Mouse (Mus musculus): ENCODE data around the gene Mdm2. TPM values are rescaled to one million over a fixed set of nuclear protein-coding genes. Genes with fewer than 3 reads are reported as not detected.

Gene Mdm2
- total and polyA plus RNA-seq, 2 experiments from 2014 or later, result 24.6 to 28.9 TPM

GRCm38 (mm10) chr10:117752304-117752821 is 41.8 kb upstream of the Mdm2 start:
- DNase-seq (ENCODE audit: low spot score) (no peak), ATAC-seq (no peak)
- no peaks in the 10 kb centered on the region for H3K27me3 ChIP-seq (ENCODE audit: insufficient read depth, low read length)
- H3K9ac ChIP-seq (replicated peaks; ENCODE audit: low read length), result no peak overlapping the region
- no peak overlapping the region for H3K4me2 ChIP-seq (ENCODE audit: low read depth, low read length)
- peaks cover 16% of the 10 kb centered on the region; the same call in 1 of the 2 replicates for H3K36me3 ChIP-seq (ENCODE audit: insufficient read depth, low read length)
- no peaks in the 10 kb centered on the region for H3K9me3 ChIP-seq (ENCODE audit: low read length)
- no peaks in the 10 kb centered on the region for H3K4me1 ChIP-seq (ENCODE audit: insufficient read depth, low read length)
- TF ChIP-seq CTCF (IDR thresholded peaks at IDR 0.05; ENCODE audit: low read depth), result no peak
- H3K4me3 ChIP-seq (ENCODE audit: low read length), result no peak overlapping the region
- over 99% methylated on average over 7 of the region's 7 CpGs for WGBS
- no peak overlapping the region for H3K27ac ChIP-seq

- Histone ChIP-seq H3K4me2 (ENCODE audit: low read depth, low read length) (no peak overlapping the region), H3K4me1 (ENCODE audit: insufficient read depth, low read length) (no peaks in the 10 kb centered on the region), H3K4me3 (ENCODE audit: low read length) (no peak overlapping the region), H3K36me3 (ENCODE audit: insufficient read depth, low read length) (peaks cover 10% of the 10 kb centered on the region; the same call in 1 of the 2 replicates), H3K27me3 (ENCODE audit: insufficient read depth, low read length) (no peaks in the 10 kb centered on the region), H3K9me3 (ENCODE audit: low read length) (no peaks in the 10 kb centered on the region), H3K9ac (replicated peaks; ENCODE audit: low read length) (no peak overlapping the region), H3K27ac (no peak overlapping the region)
- 94% methylated on average over 6 of the region's 6 CpGs for WGBS
- TF ChIP-seq CTCF (IDR thresholded peaks at IDR 0.05; ENCODE audit: low read depth), result no peak
- no peak for DNase-seq (ENCODE audit: low spot score)
- no peak for ATAC-seq
Measured at GRCm38 (mm10) chr10:117751744-117752143, 41.2 kb upstream of the Mdm2 start.

- TF ChIP-seq CTCF (IDR thresholded peaks at IDR 0.05; ENCODE audit: low read depth), result no peak
- no peak overlapping the region for H3K9ac ChIP-seq (replicated peaks; ENCODE audit: low read length)
- H3K4me1 ChIP-seq (ENCODE audit: insufficient read depth, low read length), result no peaks in the 10 kb centered on the region
- no peaks in the 10 kb centered on the region for H3K27me3 ChIP-seq (ENCODE audit: insufficient read depth, low read length)
- no peak overlapping the region for H3K4me3 ChIP-seq (ENCODE audit: low read length)
- H3K9me3 ChIP-seq (ENCODE audit: low read length), result no peaks in the 10 kb centered on the region
- DNase-seq (ENCODE audit: low spot score) (no peak), ATAC-seq (no peak)
- H3K4me2 ChIP-seq (ENCODE audit: low read depth, low read length), result no peak overlapping the region
- 95% methylated on average over 14 of the region's 14 CpGs for WGBS
- peaks cover 7% of the 10 kb centered on the region; the same call in 1 of the 2 replicates for H3K36me3 ChIP-seq (ENCODE audit: insufficient read depth, low read length)
- H3K27ac ChIP-seq, result no peak overlapping the region
Measured at GRCm38 (mm10) chr10:117751282-117751610, 40.7 kb upstream of the Mdm2 start.

- H3K9ac ChIP-seq (replicated peaks; ENCODE audit: low read length), result no peak overlapping the region
- H3K4me1 ChIP-seq (ENCODE audit: insufficient read depth, low read length), result no peaks in the 10 kb centered on the region
- H3K9me3 ChIP-seq (ENCODE audit: low read length), result no peaks in the 10 kb centered on the region
- no peak for ATAC-seq
- WGBS, result 98% methylated on average over 5 of the region's 5 CpGs
- TF ChIP-seq CTCF (IDR thresholded peaks at IDR 0.05; ENCODE audit: low read depth), result no peak
- no peak overlapping the region for H3K4me2 ChIP-seq (ENCODE audit: low read depth, low read length)
- DNase-seq (ENCODE audit: low spot score), result no peak
- H3K4me3 ChIP-seq (ENCODE audit: low read length), result no peak overlapping the region
- H3K27ac ChIP-seq, result no peak overlapping the region
- H3K27me3 ChIP-seq (ENCODE audit: insufficient read depth, low read length), result no peaks in the 10 kb centered on the region
- H3K36me3 ChIP-seq (ENCODE audit: insufficient read depth, low read length), result peaks cover 4% of the 10 kb centered on the region; the same call in 1 of the 2 replicates
Measured at GRCm38 (mm10) chr10:117750529-117751281, 40.1 kb upstream of the Mdm2 start.

GRCm38 (mm10) chr10:117749787-117750343 is 39.3 kb upstream of the Mdm2 start:
- Histone ChIP-seq H3K27ac (no peak overlapping the region), H3K27me3 (ENCODE audit: insufficient read depth, low read length) (no peaks in the 10 kb centered on the region), H3K4me2 (ENCODE audit: low read depth, low read length) (no peak overlapping the region), H3K4me1 (ENCODE audit: insufficient read depth, low read length) (peaks cover 1% of the 10 kb centered on the region; the same call in 1 of the 2 replicates), H3K9me3 (ENCODE audit: low read length) (no peaks in the 10 kb centered on the region), H3K4me3 (ENCODE audit: low read length) (no peak overlapping the region), H3K36me3 (ENCODE audit: insufficient read depth, low read length) (peaks cover 4% of the 10 kb centered on the region; the same call in 1 of the 2 replicates), H3K9ac (replicated peaks; ENCODE audit: low read length) (no peak overlapping the region)
- DNase-seq (ENCODE audit: low spot score) (no peak), ATAC-seq (no peak)
- 95% methylated on average over 14 of the region's 14 CpGs for WGBS
- TF ChIP-seq CTCF (IDR thresholded peaks at IDR 0.05; ENCODE audit: low read depth), result no peak

GRCm38 (mm10) chr10:117749050-117749686 is 38.6 kb upstream of the Mdm2 start:
- Histone ChIP-seq H3K36me3 (ENCODE audit: insufficient read depth, low read length) (peaks cover 4% of the 10 kb centered on the region; the same call in 1 of the 2 replicates), H3K4me3 (ENCODE audit: low read length) (no peak overlapping the region), H3K4me2 (ENCODE audit: low read depth, low read length) (no peak overlapping the region), H3K9me3 (ENCODE audit: low read length) (no peaks in the 10 kb centered on the region), H3K27me3 (ENCODE audit: insufficient read depth, low read length) (no peaks in the 10 kb centered on the region), H3K4me1 (ENCODE audit: insufficient read depth, low read length) (peaks cover 5% of the 10 kb centered on the region; the same call in 1 of the 2 replicates), H3K9ac (replicated peaks; ENCODE audit: low read length) (no peak overlapping the region), H3K27ac (no peak overlapping the region)
- no peak for DNase-seq (ENCODE audit: low spot score)
- WGBS, result 96% methylated on average over 10 of the region's 10 CpGs
- ATAC-seq, result no peak
- TF ChIP-seq CTCF (IDR thresholded peaks at IDR 0.05; ENCODE audit: low read depth), result no peak
